Mouse (Mus musculus) heart, postnatal 0 days (tissue): ENCODE results near the gene Slc16a10.

Experiments
- CTCF ChIP-seq: IDR thresholded peaks from 2 replicates; pipeline ENCODE4 v1.5.1; 2016; ENCODE audit warnings: antibody characterized with exemption, control low read depth, low read depth
- EP300 ChIP-seq: IDR thresholded peaks from 2 replicates; pipeline ENCODE4 v1.6.1; 2016; ENCODE audit warnings: antibody characterized with exemption, low read depth

DNA sequence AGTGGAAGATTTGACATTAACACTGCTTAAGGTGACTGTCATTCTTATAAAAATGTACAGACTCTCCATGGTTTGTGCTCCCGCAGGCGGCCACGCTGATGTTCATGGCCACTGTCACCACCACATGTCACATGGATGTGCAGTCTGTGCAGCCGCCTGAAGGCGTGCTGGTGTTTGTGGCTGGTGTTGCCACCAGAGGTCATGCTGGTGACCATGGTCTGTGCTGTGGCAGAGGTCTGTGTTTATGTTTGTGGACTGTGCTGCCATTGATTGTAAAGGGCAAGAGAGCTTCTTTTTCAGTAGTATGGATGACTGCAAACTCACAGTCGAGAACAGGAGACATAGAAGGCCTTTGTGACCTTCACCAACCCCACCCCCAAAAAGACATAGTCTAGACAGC, 30.1 kb upstream of the Slc16a10 start:
- TF ChIP-seq CTCF = no peak
- no peak for TF ChIP-seq EP300
